Mouse (Mus musculus): Measurements from ENCODE around the gene Lcn8. TPM values are rescaled to one million over a fixed set of nuclear protein-coding genes. Genes with fewer than 3 reads are reported as not detected.

Gene Lcn8
- not detected in 2 replicates for polyA plus RNA-seq (2014; fragmentation: Nextera tagmentation; extraction: Ambion mirVana)

- Histone ChIP-seq H3K36me3 (ENCODE audit: control insufficient read depth, insufficient read depth, low read length) (no peaks in the 10 kb centered on the region), H3K27me3 (ENCODE audit: control insufficient read depth, insufficient read depth, low read length) (no peaks in the 10 kb centered on the region), H3K4me1 (ENCODE audit: control insufficient read depth, insufficient read depth, low read length) (no peaks in the 10 kb centered on the region), H3K4me2 (replicated peaks; ENCODE audit: low read depth, low read length) (no peak within 1 kb of the TSS), H3K9ac (replicated peaks; ENCODE audit: low read depth, low read length) (no peak within 1 kb of the TSS), H3K4me3 (ENCODE audit: low read depth, low read length) (no peak within 1 kb of the TSS), H3K27ac (ENCODE audit: low read length) (no peak within 1 kb of the TSS), H3K9me3 (ENCODE audit: control insufficient read depth, low read depth, low read length) (no peaks in the 10 kb centered on the region)
- 60% methylated on average over 2 of the region's 2 CpGs for WGBS
- ATAC-seq (ENCODE audit: insufficient number of reproducible peaks, insufficient read depth, low FRiP score, low read depth), result no peak
Observed at GRCm38 (mm10) chr2:25652902-25653301, at the start of gene Lcn8. Gene Lcn8, plus strand, starts transcription at chr2:25653120.

- peak within 1 kb of the TSS; percentile 92 for H3K9ac ChIP-seq (replicated peaks; ENCODE audit: low read depth, low read length)
- H3K36me3 ChIP-seq (ENCODE audit: control insufficient read depth, insufficient read depth, low read length), result no peaks in the 10 kb centered on the region
- H3K4me3 ChIP-seq (ENCODE audit: low read depth, low read length), result peak within 1 kb of the TSS; percentile 99
- H3K9me3 ChIP-seq (ENCODE audit: control insufficient read depth, low read depth, low read length), result no peaks in the 10 kb centered on the region
- ATAC-seq (ENCODE audit: insufficient number of reproducible peaks, insufficient read depth, low FRiP score, low read depth), result peak; percentile 89
- WGBS, result under 1% methylated on average over 80 of the region's 80 CpGs
- peak within 1 kb of the TSS; percentile 72 for H3K4me2 ChIP-seq (replicated peaks; ENCODE audit: low read depth, low read length)
- H3K4me1 ChIP-seq (ENCODE audit: control insufficient read depth, insufficient read depth, low read length), result peaks cover 17% of the 10 kb centered on the region
- peak within 1 kb of the TSS; percentile 95 for H3K27ac ChIP-seq (ENCODE audit: low read length)
- H3K27me3 ChIP-seq (ENCODE audit: control insufficient read depth, insufficient read depth, low read length), result 0 out of 2 replicates have a peak, but pooled peaks cover 2% of the 10 kb centered on the region
Observed at GRCm38 (mm10) chr2:25607761-25608622, 44.9 kb upstream of the Lcn8 start, which contains the start of gene Rabl6. Gene Rabl6, minus strand, starts transcription at chr2:25608521.

- Histone ChIP-seq H3K9ac (replicated peaks; ENCODE audit: low read depth, low read length) (0 out of 2 replicates have a peak overlapping the region, but pooled peaks have one; percentile 92), H3K4me2 (replicated peaks; ENCODE audit: low read depth, low read length) (peak overlapping the region; percentile 72), H3K9me3 (ENCODE audit: control insufficient read depth, low read depth, low read length) (no peaks in the 10 kb centered on the region), H3K4me1 (ENCODE audit: control insufficient read depth, insufficient read depth, low read length) (peaks cover 17% of the 10 kb centered on the region), H3K27ac (ENCODE audit: low read length) (peak overlapping the region; percentile 95; the same call in 1 of the 2 replicates), H3K4me3 (ENCODE audit: low read depth, low read length) (peak overlapping the region; percentile 99), H3K27me3 (ENCODE audit: control insufficient read depth, insufficient read depth, low read length) (0 out of 2 replicates have a peak, but pooled peaks cover 2% of the 10 kb centered on the region), H3K36me3 (ENCODE audit: control insufficient read depth, insufficient read depth, low read length) (no peaks in the 10 kb centered on the region)
- ATAC-seq (ENCODE audit: insufficient number of reproducible peaks, insufficient read depth, low FRiP score, low read depth), result no peak
- 60% methylated on average over 10 of the region's 10 CpGs for WGBS
Observed at GRCm38 (mm10) chr2:25608671-25609070, 44.2 kb upstream of the Lcn8 start.

GRCm38 (mm10) chr2:25616398-25616797, 36.5 kb upstream of the Lcn8 start:
- ATAC-seq (ENCODE audit: insufficient number of reproducible peaks, insufficient read depth, low FRiP score, low read depth), result no peak
- Histone ChIP-seq H3K27me3 (ENCODE audit: control insufficient read depth, insufficient read depth, low read length) (peaks cover 22% of the 10 kb centered on the region; the same call in 1 of the 2 replicates), H3K4me3 (ENCODE audit: low read depth, low read length) (peak overlapping the region; percentile 11; the same call in 1 of the 2 replicates), H3K27ac (ENCODE audit: low read length) (no peak overlapping the region), H3K4me2 (replicated peaks; ENCODE audit: low read depth, low read length) (peak overlapping the region; percentile 34), H3K36me3 (ENCODE audit: control insufficient read depth, insufficient read depth, low read length) (no peaks in the 10 kb centered on the region), H3K4me1 (ENCODE audit: control insufficient read depth, insufficient read depth, low read length) (peaks cover 10% of the 10 kb centered on the region; the same call in 1 of the 2 replicates), H3K9me3 (ENCODE audit: control insufficient read depth, low read depth, low read length) (no peaks in the 10 kb centered on the region), H3K9ac (replicated peaks; ENCODE audit: low read depth, low read length) (no peak overlapping the region)
- WGBS, result 13% methylated on average over 22 of the region's 22 CpGs

DNA sequence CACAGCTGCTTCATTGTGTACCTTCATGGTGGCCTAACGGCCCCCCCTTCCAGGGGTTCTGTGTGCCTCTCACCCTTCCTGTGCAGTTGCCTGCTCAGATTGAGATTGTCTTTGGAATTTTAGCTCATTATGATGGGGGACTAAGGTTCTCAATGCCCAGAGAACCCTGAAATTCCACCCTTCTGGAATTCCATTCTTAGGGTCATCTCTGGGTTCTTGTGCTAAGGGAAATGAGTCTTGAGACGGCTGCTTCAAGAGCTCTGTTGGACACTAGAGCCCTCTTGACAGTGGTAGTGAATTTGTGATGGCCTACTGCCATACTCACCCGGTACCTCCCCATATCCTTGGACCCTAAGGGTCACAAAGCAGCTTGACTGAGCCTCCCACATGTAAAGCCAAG, 35.3 kb upstream of the Lcn8 start, which contains the start of gene Ccdc183:
Ccdc183 (minus strand) TSS at position 101 of the 400 bp plus-strand sequence.
- H3K27me3 ChIP-seq (ENCODE audit: control insufficient read depth, insufficient read depth, low read length), result peaks cover 22% of the 10 kb centered on the region; the same call in 1 of the 2 replicates
- no peak within 1 kb of the TSS for H3K4me2 ChIP-seq (replicated peaks; ENCODE audit: low read depth, low read length)
- no peak within 1 kb of the TSS for H3K27ac ChIP-seq (ENCODE audit: low read length)
- peaks cover 10% of the 10 kb centered on the region; the same call in 1 of the 2 replicates for H3K4me1 ChIP-seq (ENCODE audit: control insufficient read depth, insufficient read depth, low read length)
- H3K9ac ChIP-seq (replicated peaks; ENCODE audit: low read depth, low read length), result no peak within 1 kb of the TSS
- H3K36me3 ChIP-seq (ENCODE audit: control insufficient read depth, insufficient read depth, low read length), result no peaks in the 10 kb centered on the region
- no peak for ATAC-seq (ENCODE audit: insufficient number of reproducible peaks, insufficient read depth, low FRiP score, low read depth)
- H3K9me3 ChIP-seq (ENCODE audit: control insufficient read depth, low read depth, low read length), result no peaks in the 10 kb centered on the region
- peak within 1 kb of the TSS; percentile 11; the same call in 1 of the 2 replicates for H3K4me3 ChIP-seq (ENCODE audit: low read depth, low read length)
- 73% methylated on average over 3 of the region's 3 CpGs for WGBS

DNA sequence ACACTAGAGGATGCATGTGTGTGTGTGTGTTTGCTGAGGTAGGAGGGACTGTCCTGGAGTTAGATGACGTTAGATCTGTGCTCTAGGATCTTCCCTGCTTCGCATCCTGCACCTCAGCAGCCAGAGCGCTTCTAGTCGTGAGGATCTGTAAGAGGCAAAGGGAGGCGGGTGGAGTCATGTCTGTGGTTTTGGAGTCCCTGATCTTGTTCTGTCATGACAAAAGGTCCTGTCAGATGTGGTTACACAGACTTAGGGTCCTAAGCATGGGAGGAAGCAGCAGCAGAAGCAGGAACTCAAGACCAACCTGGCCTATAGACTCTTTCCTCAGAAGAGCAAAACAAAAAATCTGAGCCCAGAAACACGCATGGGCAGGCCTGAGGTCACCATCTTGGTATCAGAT, 32.5 kb upstream of the Lcn8 start:
- no peak for ATAC-seq (ENCODE audit: insufficient number of reproducible peaks, insufficient read depth, low FRiP score, low read depth)

DNA sequence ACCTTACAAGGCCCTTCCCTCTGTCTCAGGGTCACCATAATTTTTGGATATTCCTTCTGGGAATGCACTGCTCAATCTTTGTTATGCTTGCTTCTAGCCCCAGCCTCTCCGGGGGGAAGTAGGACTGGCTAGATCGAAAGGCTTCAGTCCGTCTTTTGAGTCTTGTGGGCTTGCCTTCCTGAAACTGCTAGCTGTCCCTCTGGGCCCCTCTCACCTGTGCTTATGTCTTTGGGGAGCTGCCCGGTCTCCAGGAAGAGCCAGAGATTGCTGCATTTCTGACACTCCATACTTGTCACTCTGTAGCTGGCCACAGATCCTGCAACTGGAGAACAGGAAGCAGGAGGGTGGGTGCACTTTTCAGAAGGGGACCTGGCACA, 32.1 kb upstream of the Lcn8 start:
- H3K9me3 ChIP-seq (ENCODE audit: control insufficient read depth, low read depth, low read length), result no peaks in the 10 kb centered on the region
- H3K27me3 ChIP-seq (ENCODE audit: control insufficient read depth, insufficient read depth, low read length), result peaks cover 18% of the 10 kb centered on the region; the same call in 1 of the 2 replicates
- H3K4me1 ChIP-seq (ENCODE audit: control insufficient read depth, insufficient read depth, low read length), result peaks cover 10% of the 10 kb centered on the region; the same call in 1 of the 2 replicates
- WGBS, result 81% methylated on average over 4 of the region's 4 CpGs
- no peak overlapping the region for H3K27ac ChIP-seq (ENCODE audit: low read length)
- no peak overlapping the region for H3K4me3 ChIP-seq (ENCODE audit: low read depth, low read length)
- no peak for ATAC-seq (ENCODE audit: insufficient number of reproducible peaks, insufficient read depth, low FRiP score, low read depth)
- H3K4me2 ChIP-seq (replicated peaks; ENCODE audit: low read depth, low read length), result peak overlapping the region; percentile 76; the same call in 1 of the 2 replicates
- no peaks in the 10 kb centered on the region for H3K36me3 ChIP-seq (ENCODE audit: control insufficient read depth, insufficient read depth, low read length)
- no peak overlapping the region for H3K9ac ChIP-seq (replicated peaks; ENCODE audit: low read depth, low read length)

More for the DNA sequence above, 32.5 kb upstream of the Lcn8 start:
- H3K4me2 ChIP-seq (replicated peaks; ENCODE audit: low read depth, low read length), result no peak overlapping the region
- no peaks in the 10 kb centered on the region for H3K9me3 ChIP-seq (ENCODE audit: control insufficient read depth, low read depth, low read length)
- H3K4me3 ChIP-seq (ENCODE audit: low read depth, low read length), result no peak overlapping the region
- no peak overlapping the region for H3K9ac ChIP-seq (replicated peaks; ENCODE audit: low read depth, low read length)
- WGBS, result 72% methylated on average over 6 of the region's 6 CpGs
- H3K36me3 ChIP-seq (ENCODE audit: control insufficient read depth, insufficient read depth, low read length), result no peaks in the 10 kb centered on the region
- H3K27me3 ChIP-seq (ENCODE audit: control insufficient read depth, insufficient read depth, low read length), result peaks cover 22% of the 10 kb centered on the region; the same call in 1 of the 2 replicates
- H3K27ac ChIP-seq (ENCODE audit: low read length), result no peak overlapping the region
- peaks cover 10% of the 10 kb centered on the region; the same call in 1 of the 2 replicates for H3K4me1 ChIP-seq (ENCODE audit: control insufficient read depth, insufficient read depth, low read length)
